Mouse (Mus musculus) layer of hippocampus, postnatal 36 days (tissue): Measurements from ENCODE around the gene Rab20. TPM values are rescaled to one million over a fixed set of nuclear protein-coding genes. Genes with fewer than 3 reads are reported as not detected.

Experiments
- total RNA-seq, 2 experiments: library from RNA; stranded (reverse); gene quantifications; 2 replicates each; pipeline ENCODE4 v1.2.3; 2021

Gene Rab20
- total RNA-seq, 2 experiments from 2014 or later = 0.28 to 0.57 TPM

Other genes starting within 250 kb of the Rab20 start
- gene Col4a2, start 165.9 kb downstream of the Rab20 start, total RNA-seq = 10 to 100 TPM; 46.4 to 57.3 TPM
- 10 to 100 TPM; 47.7 to 51.9 TPM for gene Col4a1, start 165.9 kb downstream of the Rab20 start, total RNA-seq
- 10 to 100 TPM; 59.3 to 60.0 TPM for gene Naxd, start 18.8 kb upstream of the Rab20 start, total RNA-seq
- 10 to 100 TPM; 22.3 to 24.8 TPM for gene Cars2, start 72.1 kb upstream of the Rab20 start, total RNA-seq
- 10 to 100 TPM; 35.3 to 42.6 TPM for gene Ing1, start 76.9 kb upstream of the Rab20 start, total RNA-seq
- gene Ankrd10, start 157.0 kb upstream of the Rab20 start, total RNA-seq = 10 to 100 TPM; 64.3 to 77.6 TPM
- gene 1700016D06Rik, start 222.4 kb upstream of the Rab20 start, total RNA-seq = not detected
- 100 to 1,000 TPM; 122 to 126 TPM for gene Arhgef7, start 249.0 kb upstream of the Rab20 start, total RNA-seq